Mouse (Mus musculus): Measurements from ENCODE around the gene Rgs6. TPM values are rescaled to one million over a fixed set of nuclear protein-coding genes. Genes with fewer than 3 reads are reported as not detected.

Rgs6 gene
- polyA plus RNA-seq, 1 experiment, result 0.14 TPM

- no peaks in the 10 kb centered on the region for H3K27me3 ChIP-seq (ENCODE audit: control insufficient read depth, insufficient read depth, low read length)
- H3K4me3 ChIP-seq (ENCODE audit: extremely low read depth, insufficient read depth, insufficient read length), result no peak overlapping the region
- H3K36me3 ChIP-seq (ENCODE audit: control insufficient read depth, insufficient read depth, low read length), result no peaks in the 10 kb centered on the region
- H3K4me1 ChIP-seq (ENCODE audit: control insufficient read depth, insufficient read depth, insufficient read length), result no peaks in the 10 kb centered on the region
- TF ChIP-seq POLR2A (IDR thresholded peaks at IDR 0.05; ENCODE audit: low read depth, low read length), result no peak
- no peak for TF ChIP-seq CTCF (IDR thresholded peaks at IDR 0.05; ENCODE audit: extremely low read depth, insufficient read depth, insufficient read length, insufficient replicate concordance)
- WGBS, result 88% methylated on average over 4 of the region's 4 CpGs
- no peak for DNase-seq (ENCODE audit: low read depth in 1 of 2, low spot score in 2 of 2)
- H3K27ac ChIP-seq (ENCODE audit: insufficient read depth, low read length), result no peak overlapping the region
Measured at GRCm38 (mm10) chr12:83011056-83011565, 423.0 kb downstream of the Rgs6 start.

DNA sequence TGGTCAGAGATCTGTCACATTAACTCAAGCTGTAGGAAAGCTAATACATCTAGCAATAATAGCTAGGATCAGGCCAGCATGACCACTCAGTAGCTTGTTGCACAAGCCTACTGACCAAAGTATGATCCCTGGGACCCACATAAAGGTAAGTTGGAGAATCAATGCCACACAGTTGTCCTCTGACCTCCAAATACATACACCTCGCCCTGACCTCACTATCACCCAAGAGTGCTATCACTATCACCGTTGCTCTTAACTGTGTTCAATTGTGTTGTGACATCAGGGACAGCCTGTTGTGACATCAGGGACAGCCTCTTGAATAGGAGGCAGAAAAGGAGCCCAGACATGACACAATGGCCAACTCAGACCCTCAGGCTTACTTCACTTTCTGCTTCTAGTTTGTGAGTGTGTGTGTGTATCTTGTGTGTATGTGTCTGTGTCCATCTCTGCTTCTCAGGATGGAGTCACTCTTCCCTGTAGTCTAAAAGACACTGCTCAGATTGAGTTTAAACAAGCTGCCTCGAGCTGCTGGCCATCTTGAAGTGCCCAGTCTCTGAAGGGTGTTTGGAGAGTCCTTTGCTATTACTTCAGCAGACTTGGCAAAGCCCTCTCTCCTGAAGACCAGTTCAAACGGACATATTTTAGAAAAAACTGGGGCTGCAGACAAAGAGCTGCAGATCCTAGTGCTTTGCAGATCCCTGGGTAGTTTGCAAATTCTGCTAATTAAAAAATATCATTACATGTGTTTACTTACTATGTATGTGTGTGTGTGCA, 426.0 kb downstream of the Rgs6 start:
- Histone ChIP-seq H3K36me3 (ENCODE audit: control insufficient read depth, insufficient read depth, low read length) (no peaks in the 10 kb centered on the region), H3K27me3 (ENCODE audit: control insufficient read depth, insufficient read depth, low read length) (no peaks in the 10 kb centered on the region), H3K4me1 (ENCODE audit: control insufficient read depth, insufficient read depth, insufficient read length) (no peaks in the 10 kb centered on the region), H3K4me3 (ENCODE audit: extremely low read depth, insufficient read depth, insufficient read length) (no peak overlapping the region), H3K27ac (ENCODE audit: insufficient read depth, low read length) (no peak overlapping the region)
- WGBS, result 70% methylated on average over 4 of the region's 4 CpGs
- DNase-seq (ENCODE audit: low read depth in 1 of 2, low spot score in 2 of 2), result no peak
- TF ChIP-seq CTCF (IDR thresholded peaks at IDR 0.05; ENCODE audit: extremely low read depth, insufficient read depth, insufficient read length, insufficient replicate concordance), result no peak
- TF ChIP-seq POLR2A (IDR thresholded peaks at IDR 0.05; ENCODE audit: low read depth, low read length), result no peak

DNA sequence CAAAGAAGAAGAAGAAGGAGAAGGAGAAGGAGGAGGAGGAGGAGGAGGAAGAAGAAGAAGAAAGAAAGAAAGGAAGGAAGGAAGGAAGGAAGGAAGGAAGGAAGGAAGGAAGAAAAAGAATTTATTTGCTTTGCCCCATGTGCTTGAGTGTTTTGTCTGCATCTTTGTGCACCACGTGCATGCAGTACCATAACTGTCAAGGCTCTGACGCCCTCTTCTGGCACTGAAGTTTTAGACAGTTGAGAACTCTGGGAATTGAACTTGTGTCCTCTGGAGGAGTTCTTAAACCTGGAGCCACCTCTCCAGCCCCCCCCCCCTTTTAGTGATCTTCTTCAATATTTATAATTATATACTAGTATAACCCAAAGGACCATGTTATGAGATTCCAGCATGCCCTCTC, 426.8 kb downstream of the Rgs6 start:
- Histone ChIP-seq H3K27me3 (ENCODE audit: control insufficient read depth, insufficient read depth, low read length) (no peaks in the 10 kb centered on the region), H3K27ac (ENCODE audit: insufficient read depth, low read length) (no peak overlapping the region), H3K36me3 (ENCODE audit: control insufficient read depth, insufficient read depth, low read length) (no peaks in the 10 kb centered on the region), H3K4me1 (ENCODE audit: control insufficient read depth, insufficient read depth, insufficient read length) (no peaks in the 10 kb centered on the region), H3K4me3 (ENCODE audit: extremely low read depth, insufficient read depth, insufficient read length) (no peak overlapping the region)
- WGBS, result 44% methylated on average over 2 of the region's 2 CpGs
- TF ChIP-seq POLR2A (IDR thresholded peaks at IDR 0.05; ENCODE audit: low read depth, low read length), result no peak
- TF ChIP-seq CTCF (IDR thresholded peaks at IDR 0.05; ENCODE audit: extremely low read depth, insufficient read depth, insufficient read length, insufficient replicate concordance), result no peak
- no peak for DNase-seq (ENCODE audit: low read depth in 1 of 2, low spot score in 2 of 2)

- no peak for TF ChIP-seq POLR2A (IDR thresholded peaks at IDR 0.05; ENCODE audit: low read depth, low read length)
- no peak for TF ChIP-seq CTCF (IDR thresholded peaks at IDR 0.05; ENCODE audit: extremely low read depth, insufficient read depth, insufficient read length, insufficient replicate concordance)
- DNase-seq (ENCODE audit: low read depth in 1 of 2, low spot score in 2 of 2), result no peak
- H3K27me3 ChIP-seq (ENCODE audit: control insufficient read depth, insufficient read depth, low read length), result no peaks in the 10 kb centered on the region
- no peaks in the 10 kb centered on the region for H3K36me3 ChIP-seq (ENCODE audit: control insufficient read depth, insufficient read depth, low read length)
- WGBS, result 57% methylated on average over 5 of the region's 5 CpGs
- H3K4me1 ChIP-seq (ENCODE audit: control insufficient read depth, insufficient read depth, insufficient read length), result no peaks in the 10 kb centered on the region
- H3K27ac ChIP-seq (ENCODE audit: insufficient read depth, low read length), result no peak overlapping the region
- no peak overlapping the region for H3K4me3 ChIP-seq (ENCODE audit: extremely low read depth, insufficient read depth, insufficient read length)
Measured at GRCm38 (mm10) chr12:83015366-83015765, 427.3 kb downstream of the Rgs6 start.

DNA sequence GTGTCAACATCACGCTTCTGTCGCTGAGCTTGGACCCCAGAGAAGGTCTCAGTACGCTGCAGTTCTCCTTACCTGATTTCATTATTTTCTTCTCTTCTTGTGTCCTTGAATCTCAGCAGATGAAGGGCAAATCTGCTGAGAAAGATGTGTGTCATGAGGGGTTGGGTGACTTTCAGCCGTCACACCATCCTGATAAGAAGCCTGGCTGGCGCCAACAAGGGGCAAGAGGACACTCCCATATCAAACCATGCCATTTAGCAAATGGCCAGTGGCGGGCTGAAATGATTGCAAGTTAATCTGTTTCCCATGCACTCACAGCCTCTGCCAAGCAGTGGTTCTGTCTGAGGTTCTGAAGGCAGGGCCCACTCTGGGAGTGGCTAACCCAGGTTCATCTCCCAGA, 428.4 kb downstream of the Rgs6 start:
- Histone ChIP-seq H3K27ac (ENCODE audit: insufficient read depth, low read length) (no peak overlapping the region), H3K4me1 (ENCODE audit: control insufficient read depth, insufficient read depth, insufficient read length) (no peaks in the 10 kb centered on the region), H3K4me3 (ENCODE audit: extremely low read depth, insufficient read depth, insufficient read length) (no peak overlapping the region), H3K27me3 (ENCODE audit: control insufficient read depth, insufficient read depth, low read length) (no peaks in the 10 kb centered on the region), H3K36me3 (ENCODE audit: control insufficient read depth, insufficient read depth, low read length) (no peaks in the 10 kb centered on the region)
- 93% methylated on average over 6 of the region's 6 CpGs for whole genome bisulfite sequencing
- TF ChIP-seq POLR2A (IDR thresholded peaks at IDR 0.05; ENCODE audit: low read depth, low read length) (no peak), CTCF (IDR thresholded peaks at IDR 0.05; ENCODE audit: extremely low read depth, insufficient read depth, insufficient read length, insufficient replicate concordance) (no peak)
- DNase-seq (ENCODE audit: low read depth in 1 of 2, low spot score in 2 of 2), result no peak

GRCm38 (mm10) chr12:83018005-83018404, 429.9 kb downstream of the Rgs6 start:
- 4% methylated on average over 3 of the region's 3 CpGs for WGBS

DNA sequence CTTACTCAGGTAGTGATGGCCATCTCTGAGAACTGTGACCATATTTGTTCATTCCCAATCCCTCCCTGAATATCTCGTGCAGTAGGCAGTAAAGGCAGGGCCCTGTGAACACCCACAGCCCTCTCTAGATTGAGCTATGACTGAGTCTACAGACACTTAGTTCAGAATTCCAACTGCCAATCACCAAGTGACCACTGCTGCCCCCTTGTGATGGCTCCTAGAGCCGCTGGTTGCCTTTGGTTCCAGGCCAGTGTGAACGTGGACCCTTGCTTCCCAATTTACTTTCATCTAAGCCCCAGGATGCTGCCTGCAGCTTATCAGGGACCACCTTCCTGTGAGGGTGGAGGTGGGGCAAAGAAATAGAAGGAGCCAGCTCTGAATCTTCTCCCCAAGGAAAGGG, 438.9 kb downstream of the Rgs6 start:
- Histone ChIP-seq H3K36me3 (ENCODE audit: control insufficient read depth, insufficient read depth, low read length) (no peaks in the 10 kb centered on the region), H3K27ac (ENCODE audit: insufficient read depth, low read length) (no peak overlapping the region), H3K4me1 (ENCODE audit: control insufficient read depth, insufficient read depth, insufficient read length) (no peaks in the 10 kb centered on the region), H3K4me3 (ENCODE audit: extremely low read depth, insufficient read depth, insufficient read length) (no peak overlapping the region), H3K27me3 (ENCODE audit: control insufficient read depth, insufficient read depth, low read length) (no peaks in the 10 kb centered on the region)
- DNase-seq (ENCODE audit: low read depth in 1 of 2, low spot score in 2 of 2), result no peak
- no peak for TF ChIP-seq POLR2A (IDR thresholded peaks at IDR 0.05; ENCODE audit: low read depth, low read length)
- TF ChIP-seq CTCF (IDR thresholded peaks at IDR 0.05; ENCODE audit: extremely low read depth, insufficient read depth, insufficient read length, insufficient replicate concordance), result no peak
- WGBS, result 56% methylated on average over 3 of the region's 3 CpGs

More at GRCm38 (mm10) chr12:83018005-83018404, 429.9 kb downstream of the Rgs6 start:
- DNase-seq (ENCODE audit: low read depth in 1 of 2, low spot score in 2 of 2), result peak; percentile 9 to 59
- no peak overlapping the region for H3K27ac ChIP-seq (ENCODE audit: insufficient read depth, low read length)
- H3K4me3 ChIP-seq (ENCODE audit: extremely low read depth, insufficient read depth, insufficient read length), result no peak overlapping the region
- no peaks in the 10 kb centered on the region for H3K36me3 ChIP-seq (ENCODE audit: control insufficient read depth, insufficient read depth, low read length)
- TF ChIP-seq POLR2A (IDR thresholded peaks at IDR 0.05; ENCODE audit: low read depth, low read length) (no peak), CTCF (IDR thresholded peaks at IDR 0.05; ENCODE audit: extremely low read depth, insufficient read depth, insufficient read length, insufficient replicate concordance) (peak; percentile 55; the same call in 1 of the 2 replicates)
- H3K4me1 ChIP-seq (ENCODE audit: control insufficient read depth, insufficient read depth, insufficient read length), result no peaks in the 10 kb centered on the region
- H3K27me3 ChIP-seq (ENCODE audit: control insufficient read depth, insufficient read depth, low read length), result no peaks in the 10 kb centered on the region

All from spleen, adult 2 months (tissue).